22 mouse cellular contexts compared by ENCODE assay signal in the genomic region with DNA sequence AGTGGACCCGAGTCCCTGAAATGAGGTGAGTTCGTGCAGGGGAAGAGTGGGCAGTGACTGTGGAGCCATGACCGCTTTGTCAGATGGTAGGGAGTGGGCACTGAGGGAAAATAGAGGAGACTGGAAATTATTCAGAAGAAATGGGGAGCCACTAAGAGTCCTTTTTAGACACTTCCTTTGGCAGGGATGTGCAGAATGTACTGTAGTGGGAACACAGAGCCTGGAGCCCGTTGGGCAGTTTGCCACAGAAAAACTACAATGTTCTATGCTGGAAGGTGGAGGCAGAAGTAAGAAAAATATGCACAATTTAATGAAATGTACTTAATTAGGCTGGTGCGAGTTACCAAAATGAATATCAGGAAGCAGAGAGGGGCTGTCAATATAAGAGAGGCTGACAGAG. TPM values are rescaled to one million over a fixed set of nuclear protein-coding genes. Genes with fewer than 3 reads are reported as not detected.
A peak's percentile ranks its signal among the peaks of the same experiment; 100 is the strongest.
DNase-seq lines count a peak whose midpoint lies in the region; TF ChIP-seq lines count a peak whose summit lies in the region.
"Had no signal": no experiment of that assay in that cellular context is flagged by ENCODE, and none has a peak within 500 bp of the region (broad histone marks: within the 10 kb centered on the region; RNA-seq: fewer than 3 reads in every experiment).

No protein-coding gene starts in this region.

- intact Hi-C loops in left cerebral cortex, postnatal 25 days (cut with DNase I) = no loop called here
- intact Hi-C loops in left cerebral cortex, postnatal 4 days (cut with DNase I) = no loop called here

- H3K27ac ChIP-seq in layer of hippocampus, adult 2 months = peak overlapping the region; percentile 43; the same call in 1 of the 2 replicates
- H3K27ac ChIP-seq: forebrain, embryonic 10.5 days; forebrain, embryonic 13.5 days; heart, adult 2 months; heart, embryonic 10.5 days; heart, embryonic 13.5 days; hindbrain, embryonic 14.5 days; hindbrain, postnatal 0 days had no signal

- TF ChIP-seq CTCF in layer of hippocampus, adult 2 months (conservative IDR thresholded peaks at IDR 0.05) = no peak

- peak in 1 of 2 experiments; percentile 34 for DNase-seq in layer of hippocampus, adult 2 months (ENCODE audit: low spot score in 2 of 2)
- DNase-seq in layer of hippocampus, adult 9-10 months (ENCODE audit: low spot score) = no peak
- DNase-seq in left cerebral cortex, postnatal 25 days (ENCODE audit: low spot score in 2 of 2) = peak; percentile 30 to 43
- DNase-seq in left cerebral cortex, postnatal 4 days = no peak
- peak; percentile 26 for DNase-seq in layer of hippocampus, postnatal 36 days
- DNase-seq in adrenal gland, postnatal 10 days = no peak
- DNase-seq: adrenal gland, adult 2 months; adrenal gland, postnatal 25 days; cerebellum, adult 18-20 months; cerebellum, adult 9-10 months; cerebellum, postnatal 14 days; gastrocnemius, postnatal 36 days; heart, adult 2 months; heart, postnatal 14 days; heart, postnatal 4 days had no signal

- H3K4me3 ChIP-seq in layer of hippocampus, adult 2 months = no peak overlapping the region
- H3K4me3 ChIP-seq: forebrain, embryonic 10.5 days; forebrain, embryonic 13.5 days; heart, adult 2 months; heart, embryonic 10.5 days; heart, embryonic 13.5 days had no signal

RNA-seq across cellular contexts. Expression of a gene that starts 24.3 kb away (rescaled TPM):
- 100 to 1,000 TPM; 111 to 115 TPM for total RNA-seq in layer of hippocampus, adult 2 months (2021)
- 10 to 100 TPM; 92.5 to 93.7 TPM for total RNA-seq in left cerebral cortex, postnatal 25 days (2021)
- 100 to 1,000 TPM; 138 to 141 TPM for total RNA-seq in left cerebral cortex, postnatal 4 days (2021)
- 100 to 1,000 TPM; 103 to 111 TPM for total RNA-seq in layer of hippocampus, postnatal 36 days (2021)
- 100 to 1,000 TPM; 169 to 184 TPM for total RNA-seq in adrenal gland, postnatal 10 days (2021)

RNA-seq across cellular contexts. Expression of a gene that starts 43.5 kb away (rescaled TPM):
- total RNA-seq in layer of hippocampus, adult 2 months (2021) = 10 to 100 TPM; 64.3 to 72.3 TPM
- 10 to 100 TPM; 74.8 to 76.0 TPM for total RNA-seq in left cerebral cortex, postnatal 25 days (2021)
- total RNA-seq in left cerebral cortex, postnatal 4 days (2021) = 10 to 100 TPM; 43.0 to 46.9 TPM
- 10 to 100 TPM; 62.2 to 74.0 TPM for total RNA-seq in layer of hippocampus, postnatal 36 days (2021)
- total RNA-seq in adrenal gland, postnatal 10 days (2021) = 10 to 100 TPM; 10.4 to 13.7 TPM
- total RNA-seq: MEL had no signal

Comparison
In these comparisons a context has a peak if more than half of its experiments do, and no peak if none do; other contexts are left out.
1. DNase-seq: peak in left cerebral cortex, postnatal 25 days (2 of 2) and layer of hippocampus, postnatal 36 days (2 of 2); none in layer of hippocampus, adult 9-10 months (single experiment), left cerebral cortex, postnatal 4 days (single experiment) and adrenal gland, postnatal 10 days (single experiment).